Mouse (Mus musculus): ENCODE data around the gene Pmis2. TPM values are rescaled to one million over a fixed set of nuclear protein-coding genes. Genes with fewer than 3 reads are reported as not detected.

The Pmis2 gene
- polyA plus RNA-seq, 1 experiment from 2014 or later, result not detected

GRCm38 (mm10) chr7:30698101-30698500 is 26.7 kb upstream of the Pmis2 start:
- Histone ChIP-seq H3K9me3 (ENCODE audit: control insufficient read depth, low read depth, low read length) (no peaks in the 10 kb centered on the region), H3K27me3 (ENCODE audit: control insufficient read depth, insufficient read depth, low read length) (no peaks in the 10 kb centered on the region), H3K9ac (replicated peaks; ENCODE audit: low read depth, low read length) (no peak overlapping the region), H3K27ac (ENCODE audit: low read length) (no peak overlapping the region), H3K4me2 (replicated peaks; ENCODE audit: low read depth, low read length) (no peak overlapping the region), H3K4me3 (ENCODE audit: low read depth, low read length) (no peak overlapping the region), H3K36me3 (ENCODE audit: control insufficient read depth, insufficient read depth, low read length) (no peaks in the 10 kb centered on the region), H3K4me1 (ENCODE audit: control insufficient read depth, insufficient read depth, low read length) (no peaks in the 10 kb centered on the region)
- 67% methylated on average over 5 of the region's 5 CpGs for WGBS
- ATAC-seq (ENCODE audit: insufficient number of reproducible peaks, insufficient read depth, low FRiP score, low read depth), result no peak

GRCm38 (mm10) chr7:30688325-30688724 is 16.9 kb upstream of the Pmis2 start:
- 73% methylated on average over 6 of the region's 6 CpGs for WGBS
- Histone ChIP-seq H3K9ac (replicated peaks; ENCODE audit: low read depth, low read length) (no peak overlapping the region), H3K27ac (ENCODE audit: low read length) (no peak overlapping the region)

GRCm38 (mm10) chr7:30683425-30683824 is 12.0 kb upstream of the Pmis2 start:
- no peak overlapping the region for H3K9ac ChIP-seq (replicated peaks; ENCODE audit: low read depth, low read length)
- no peak overlapping the region for H3K4me2 ChIP-seq (replicated peaks; ENCODE audit: low read depth, low read length)
- no peaks in the 10 kb centered on the region; the same call in 1 of the 2 replicates for H3K9me3 ChIP-seq (ENCODE audit: control insufficient read depth, low read depth, low read length)
- no peaks in the 10 kb centered on the region for H3K27me3 ChIP-seq (ENCODE audit: control insufficient read depth, insufficient read depth, low read length)
- WGBS, result 79% methylated on average over 2 of the region's 2 CpGs
- H3K4me1 ChIP-seq (ENCODE audit: control insufficient read depth, insufficient read depth, low read length), result no peaks in the 10 kb centered on the region
- H3K27ac ChIP-seq (ENCODE audit: low read length), result no peak overlapping the region
- H3K4me3 ChIP-seq (ENCODE audit: low read depth, low read length), result no peak overlapping the region
- no peaks in the 10 kb centered on the region for H3K36me3 ChIP-seq (ENCODE audit: control insufficient read depth, insufficient read depth, low read length)
- no peak for ATAC-seq (ENCODE audit: insufficient number of reproducible peaks, insufficient read depth, low FRiP score, low read depth)

More at GRCm38 (mm10) chr7:30688325-30688724, 16.9 kb upstream of the Pmis2 start:
- Histone ChIP-seq H3K36me3 (ENCODE audit: control insufficient read depth, insufficient read depth, low read length) (no peaks in the 10 kb centered on the region), H3K9me3 (ENCODE audit: control insufficient read depth, low read depth, low read length) (no peaks in the 10 kb centered on the region), H3K4me2 (replicated peaks; ENCODE audit: low read depth, low read length) (no peak overlapping the region), H3K4me3 (ENCODE audit: low read depth, low read length) (no peak overlapping the region), H3K27me3 (ENCODE audit: control insufficient read depth, insufficient read depth, low read length) (no peaks in the 10 kb centered on the region), H3K4me1 (ENCODE audit: control insufficient read depth, insufficient read depth, low read length) (no peaks in the 10 kb centered on the region)
- ATAC-seq (ENCODE audit: insufficient number of reproducible peaks, insufficient read depth, low FRiP score, low read depth), result no peak

- WGBS, result 55% methylated on average over 5 of the region's 5 CpGs
These were observed 10.5 kb upstream of the Pmis2 start for GRCm38 (mm10) chr7:30681897-30682296.

GRCm38 (mm10) chr7:30678263-30678975 is 7.0 kb upstream of the Pmis2 start:
- no peaks in the 10 kb centered on the region for H3K27me3 ChIP-seq (ENCODE audit: control insufficient read depth, insufficient read depth, low read length)
- ATAC-seq (ENCODE audit: insufficient number of reproducible peaks, insufficient read depth, low FRiP score, low read depth), result no peak
- no peaks in the 10 kb centered on the region for H3K4me1 ChIP-seq (ENCODE audit: control insufficient read depth, insufficient read depth, low read length)
- no peak overlapping the region for H3K9ac ChIP-seq (replicated peaks; ENCODE audit: low read depth, low read length)
- no peak overlapping the region for H3K4me3 ChIP-seq (ENCODE audit: low read depth, low read length)
- H3K4me2 ChIP-seq (replicated peaks; ENCODE audit: low read depth, low read length), result no peak overlapping the region
- no peaks in the 10 kb centered on the region for H3K36me3 ChIP-seq (ENCODE audit: control insufficient read depth, insufficient read depth, low read length)
- 62% methylated on average over 5 of the region's 5 CpGs for WGBS
- H3K27ac ChIP-seq (ENCODE audit: low read length), result no peak overlapping the region
- H3K9me3 ChIP-seq (ENCODE audit: control insufficient read depth, low read depth, low read length), result no peaks in the 10 kb centered on the region; the same call in 1 of the 2 replicates

More at GRCm38 (mm10) chr7:30681897-30682296, 10.5 kb upstream of the Pmis2 start:
- no peaks in the 10 kb centered on the region for H3K4me1 ChIP-seq (ENCODE audit: control insufficient read depth, insufficient read depth, low read length)
- H3K36me3 ChIP-seq (ENCODE audit: control insufficient read depth, insufficient read depth, low read length), result no peaks in the 10 kb centered on the region
- H3K4me3 ChIP-seq (ENCODE audit: low read depth, low read length), result no peak overlapping the region
- ATAC-seq (ENCODE audit: insufficient number of reproducible peaks, insufficient read depth, low FRiP score, low read depth), result no peak
- no peak overlapping the region for H3K4me2 ChIP-seq (replicated peaks; ENCODE audit: low read depth, low read length)
- H3K27ac ChIP-seq (ENCODE audit: low read length), result no peak overlapping the region
- no peak overlapping the region for H3K9ac ChIP-seq (replicated peaks; ENCODE audit: low read depth, low read length)
- no peaks in the 10 kb centered on the region; the same call in 1 of the 2 replicates for H3K9me3 ChIP-seq (ENCODE audit: control insufficient read depth, low read depth, low read length)
- no peaks in the 10 kb centered on the region for H3K27me3 ChIP-seq (ENCODE audit: control insufficient read depth, insufficient read depth, low read length)

DNA sequence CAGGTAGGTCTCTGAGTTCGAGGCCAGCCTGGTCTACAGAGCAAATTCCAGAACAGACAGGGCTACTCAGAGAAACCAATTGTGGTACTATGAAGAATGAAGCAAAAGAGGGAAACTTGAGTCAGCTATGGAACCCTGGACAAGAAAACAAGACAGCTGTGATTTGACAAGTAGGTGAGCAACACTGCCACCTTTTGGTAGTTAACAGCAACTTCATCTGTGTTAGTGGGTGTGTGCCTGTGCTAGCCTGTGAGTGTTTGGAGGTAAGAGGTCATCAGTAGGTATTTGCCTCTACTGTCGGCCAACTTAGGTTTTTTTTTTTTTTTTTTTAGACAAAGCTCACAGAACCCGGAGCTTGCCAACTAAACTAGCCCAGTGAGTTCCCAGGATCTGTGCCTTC is 2.2 kb downstream of the Pmis2 start:
- no peaks in the 10 kb centered on the region for H3K9me3 ChIP-seq (ENCODE audit: control insufficient read depth, low read depth, low read length)
- 22% methylated on average over 3 of the region's 3 CpGs for WGBS
- no peaks in the 10 kb centered on the region for H3K27me3 ChIP-seq (ENCODE audit: control insufficient read depth, insufficient read depth, low read length)
- no peak overlapping the region for H3K27ac ChIP-seq (ENCODE audit: low read length)
- no peak overlapping the region for H3K4me2 ChIP-seq (replicated peaks; ENCODE audit: low read depth, low read length)
- no peak for ATAC-seq (ENCODE audit: insufficient number of reproducible peaks, insufficient read depth, low FRiP score, low read depth)
- no peaks in the 10 kb centered on the region for H3K36me3 ChIP-seq (ENCODE audit: control insufficient read depth, insufficient read depth, low read length)
- no peaks in the 10 kb centered on the region for H3K4me1 ChIP-seq (ENCODE audit: control insufficient read depth, insufficient read depth, low read length)
- H3K4me3 ChIP-seq (ENCODE audit: low read depth, low read length), result no peak overlapping the region
- H3K9ac ChIP-seq (replicated peaks; ENCODE audit: low read depth, low read length), result no peak overlapping the region

DNA sequence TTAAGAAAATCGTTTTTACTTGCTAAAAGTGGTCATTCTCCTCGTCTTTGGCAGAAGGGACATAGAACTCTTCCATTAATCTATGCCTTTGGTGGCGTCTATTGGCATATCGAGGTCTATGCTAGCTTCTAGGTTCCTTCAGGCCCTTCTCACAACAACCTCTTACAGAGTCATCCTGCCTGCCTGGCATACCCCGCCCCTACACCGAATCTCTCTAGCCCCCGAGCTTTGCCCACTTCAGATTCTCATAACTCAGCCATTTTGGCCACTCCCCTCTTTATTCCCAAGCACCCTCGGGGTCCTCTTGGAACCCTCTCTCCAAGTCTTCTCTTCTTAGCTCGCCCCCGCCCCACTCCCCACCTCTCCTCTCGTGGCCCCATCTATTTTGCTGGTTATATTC is 6.1 kb downstream of the Pmis2 start:
- 3% methylated on average over 11 of the region's 11 CpGs for WGBS
- Histone ChIP-seq H3K4me3 (ENCODE audit: low read depth, low read length) (peak overlapping the region; percentile 70), H3K36me3 (ENCODE audit: control insufficient read depth, insufficient read depth, low read length) (peaks cover 13% of the 10 kb centered on the region), H3K27ac (ENCODE audit: low read length) (no peak overlapping the region), H3K9me3 (ENCODE audit: control insufficient read depth, low read depth, low read length) (no peaks in the 10 kb centered on the region), H3K9ac (replicated peaks; ENCODE audit: low read depth, low read length) (peak overlapping the region; percentile 68), H3K27me3 (ENCODE audit: control insufficient read depth, insufficient read depth, low read length) (no peaks in the 10 kb centered on the region), H3K4me1 (ENCODE audit: control insufficient read depth, insufficient read depth, low read length) (no peaks in the 10 kb centered on the region), H3K4me2 (replicated peaks; ENCODE audit: low read depth, low read length) (peak overlapping the region; percentile 91)
- no peak for ATAC-seq (ENCODE audit: insufficient number of reproducible peaks, insufficient read depth, low FRiP score, low read depth)

DNA sequence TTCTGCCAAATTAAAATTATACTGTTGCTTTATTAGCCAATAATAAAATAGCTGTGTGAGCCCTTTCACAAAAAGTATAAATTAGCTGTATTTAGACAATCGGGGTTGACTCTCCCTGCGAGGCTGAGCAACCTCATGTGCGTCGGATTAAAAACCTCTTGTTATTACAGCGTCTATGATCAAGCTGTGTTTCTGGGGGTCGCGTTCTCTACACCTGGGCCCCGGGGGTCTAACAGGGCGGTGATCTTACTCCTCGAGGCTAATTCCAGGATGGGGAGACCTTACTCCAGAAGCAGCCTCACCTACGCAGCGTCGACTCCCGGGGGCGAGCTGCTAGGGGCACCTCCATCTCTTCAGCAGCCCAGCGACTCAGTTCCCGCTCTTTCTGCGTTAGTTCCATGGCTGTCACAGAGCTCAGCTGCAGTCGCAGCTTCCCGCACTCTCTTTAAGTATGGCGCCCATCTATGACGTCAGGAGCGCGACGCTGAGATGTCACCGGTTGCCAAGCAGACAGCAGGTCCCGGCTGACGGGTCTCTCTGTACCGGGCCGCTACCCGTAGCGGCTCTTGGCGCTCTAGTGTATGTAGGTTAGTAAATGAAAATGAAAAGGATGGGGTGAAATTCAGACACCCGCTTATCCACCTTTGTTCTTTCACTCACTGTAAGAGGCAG is 6.7 kb downstream of the Pmis2 start, which contains the start of gene Haus5:
Haus5 (minus strand) TSS at position 466 of the 672 bp plus-strand sequence.
- Histone ChIP-seq H3K4me2 (replicated peaks; ENCODE audit: low read depth, low read length) (peak within 1 kb of the TSS; percentile 91), H3K9ac (replicated peaks; ENCODE audit: low read depth, low read length) (peak within 1 kb of the TSS; percentile 68), H3K4me1 (ENCODE audit: control insufficient read depth, insufficient read depth, low read length) (no peaks in the 10 kb centered on the region), H3K27me3 (ENCODE audit: control insufficient read depth, insufficient read depth, low read length) (no peaks in the 10 kb centered on the region), H3K4me3 (ENCODE audit: low read depth, low read length) (peak within 1 kb of the TSS; percentile 70), H3K9me3 (ENCODE audit: control insufficient read depth, low read depth, low read length) (no peaks in the 10 kb centered on the region), H3K36me3 (ENCODE audit: control insufficient read depth, insufficient read depth, low read length) (peaks cover 18% of the 10 kb centered on the region), H3K27ac (ENCODE audit: low read length) (no peak within 1 kb of the TSS)
- peak; percentile 95 for ATAC-seq (ENCODE audit: insufficient number of reproducible peaks, insufficient read depth, low FRiP score, low read depth)
- WGBS, result 1% methylated on average over 34 of the region's 34 CpGs

Measured in stomach, embryonic 14.5 days (tissue).